Mouse (Mus musculus): Measurements from ENCODE around the gene Bglap3. TPM values are rescaled to one million over a fixed set of nuclear protein-coding genes. Genes with fewer than 3 reads are reported as not detected.
"Not testable (repeated sequence)": the region's sequence is repeated elsewhere in the genome, so short reads cannot be mapped to it uniquely, and the experiment has no call there.

Gene Bglap3
- polyA plus RNA-seq, 1 experiment from 2014 or later = 4.1 TPM

DNA sequence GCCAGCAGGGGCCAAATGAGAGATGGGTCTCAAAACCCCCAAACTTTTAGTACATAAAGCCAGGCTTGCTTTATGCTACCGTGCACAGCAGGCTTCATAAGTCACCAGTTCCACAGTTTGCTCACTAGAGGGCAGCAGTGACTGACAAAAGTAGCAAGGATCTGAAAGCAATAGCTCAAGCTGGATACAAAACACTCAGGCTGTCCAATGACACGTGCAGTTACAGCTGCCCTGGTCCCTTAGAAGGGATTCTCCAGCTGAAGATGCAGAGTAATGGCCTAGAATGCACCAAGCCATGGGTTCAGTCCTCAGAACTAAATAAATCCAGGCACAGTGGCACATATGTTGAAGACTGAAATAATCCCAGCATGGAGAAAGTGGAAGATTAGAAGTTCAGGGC is 34.5 kb upstream of the Bglap3 start:
- Histone ChIP-seq H3K27ac (peak overlapping the region; percentile 28; the same call in 1 of the 2 replicates), H3K9me3 (no peaks in the 10 kb centered on the region), H3K4me3 (replicated peaks) (no peak overlapping the region), H3K27me3 (replicated peaks) (no peaks in the 10 kb centered on the region), H3K36me3 (peaks cover 10% of the 10 kb centered on the region), H3K4me1 (peaks cover 12% of the 10 kb centered on the region), H3K4me2 (no peak overlapping the region), H3K9ac (no peak overlapping the region)
- ATAC-seq (ENCODE audit: insufficient read depth, low FRiP score, low read depth) = peak; percentile 3; the same call in 1 of the 2 replicates
- WGBS = 0% methylated on average over 2 of the region's 2 CpGs

DNA sequence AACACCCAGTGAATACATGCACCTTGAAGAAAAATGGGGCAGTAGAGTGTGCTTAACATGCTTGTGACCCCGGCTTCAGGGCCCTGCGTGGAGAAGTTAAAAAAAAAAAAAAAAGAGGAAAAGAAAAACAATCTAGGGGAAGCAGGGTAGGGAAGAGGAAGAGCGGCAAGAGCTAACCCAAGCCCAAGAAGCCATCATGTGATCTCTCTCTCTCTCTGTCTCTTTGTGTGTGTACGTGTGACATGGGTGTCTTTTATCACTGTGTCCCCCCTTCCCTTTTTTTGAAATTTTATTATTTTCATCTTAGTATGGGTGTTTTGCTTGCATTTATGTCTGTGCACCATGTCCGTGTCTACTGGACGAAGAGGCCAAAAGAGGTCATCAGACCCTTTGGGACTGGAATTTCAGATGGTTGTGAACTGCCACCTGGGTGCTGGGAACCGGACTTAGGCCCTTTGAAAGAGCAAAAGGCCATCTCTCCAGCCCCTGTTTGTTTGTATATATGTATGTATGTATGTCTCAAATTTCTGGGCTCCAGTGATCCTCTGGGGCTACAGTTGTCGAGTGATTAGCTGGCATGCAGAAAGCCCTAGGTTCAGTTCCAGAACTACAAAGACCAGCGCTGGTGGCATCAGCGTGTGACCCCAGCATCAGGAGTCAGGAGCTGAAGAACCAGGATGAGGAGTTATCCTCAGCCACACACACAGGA is 31.1 kb upstream of the Bglap3 start:
- Histone ChIP-seq H3K9me3 (no peaks in the 10 kb centered on the region), H3K4me2 (no peak overlapping the region), H3K4me1 (peaks cover 4% of the 10 kb centered on the region; the same call in 1 of the 2 replicates), H3K9ac (no peak overlapping the region), H3K4me3 (replicated peaks) (no peak overlapping the region), H3K36me3 (peaks cover 10% of the 10 kb centered on the region), H3K27me3 (replicated peaks) (no peaks in the 10 kb centered on the region), H3K27ac (no peak overlapping the region)
- ATAC-seq (ENCODE audit: insufficient read depth, low FRiP score, low read depth) = no peak
- WGBS = 88% methylated on average over 10 of the region's 10 CpGs

DNA sequence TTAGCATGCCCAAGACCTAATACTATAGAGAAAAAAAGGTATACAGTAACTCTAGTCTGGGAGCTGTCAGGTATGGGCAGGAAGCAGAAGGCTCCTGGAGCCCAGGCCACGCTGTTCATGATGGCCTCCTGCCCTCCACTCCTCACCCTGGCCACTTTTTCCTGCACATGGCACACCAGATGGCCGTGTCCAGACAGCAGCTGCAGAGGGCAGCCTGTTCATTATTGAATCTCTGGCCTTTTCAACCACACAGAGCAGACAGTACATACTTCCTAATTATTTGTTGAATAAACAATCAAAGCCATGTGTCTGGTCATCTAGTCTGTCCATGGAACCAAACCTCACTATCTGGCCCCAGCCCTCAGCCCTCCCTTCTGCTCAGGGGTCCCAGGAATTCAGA is 26.1 kb upstream of the Bglap3 start:
- Histone ChIP-seq H3K27me3 (replicated peaks) (no peaks in the 10 kb centered on the region), H3K4me2 (no peak overlapping the region), H3K27ac (no peak overlapping the region), H3K4me1 (no peaks in the 10 kb centered on the region), H3K36me3 (peaks cover 16% of the 10 kb centered on the region), H3K9me3 (no peaks in the 10 kb centered on the region), H3K4me3 (replicated peaks) (no peak overlapping the region), H3K9ac (no peak overlapping the region)
- no peak for ATAC-seq (ENCODE audit: insufficient read depth, low FRiP score, low read depth)
- 74% methylated on average over 2 of the region's 2 CpGs for WGBS

DNA sequence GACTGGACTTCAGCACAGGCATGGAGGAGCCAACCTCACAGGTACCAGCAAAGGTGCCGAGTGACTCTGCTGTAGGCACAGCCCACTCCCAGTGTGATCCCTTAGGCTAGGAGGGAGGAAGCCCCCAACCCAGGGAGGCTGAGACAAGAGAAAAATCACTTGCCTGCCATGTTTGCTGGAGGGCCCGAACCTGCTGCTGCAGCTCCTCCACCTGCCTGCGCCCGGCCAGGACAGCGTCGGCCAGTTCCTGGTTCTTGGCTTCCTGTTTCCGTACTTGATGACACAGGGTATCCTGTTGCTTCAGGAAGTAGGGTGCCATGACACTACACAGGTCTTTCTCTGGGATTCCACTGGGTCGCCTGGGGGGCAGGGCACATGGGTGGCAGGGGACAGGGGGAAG is 23.2 kb upstream of the Bglap3 start:
- Histone ChIP-seq H3K4me2 (no peak overlapping the region), H3K4me1 (no peaks in the 10 kb centered on the region), H3K27ac (no peak overlapping the region), H3K27me3 (replicated peaks) (no peaks in the 10 kb centered on the region), H3K36me3 (peaks cover 14% of the 10 kb centered on the region; the same call in 1 of the 2 replicates), H3K9me3 (no peaks in the 10 kb centered on the region), H3K4me3 (replicated peaks) (no peak overlapping the region), H3K9ac (no peak overlapping the region)
- no peak for ATAC-seq (ENCODE audit: insufficient read depth, low FRiP score, low read depth)
- 86% methylated on average over 8 of the region's 8 CpGs for WGBS

DNA sequence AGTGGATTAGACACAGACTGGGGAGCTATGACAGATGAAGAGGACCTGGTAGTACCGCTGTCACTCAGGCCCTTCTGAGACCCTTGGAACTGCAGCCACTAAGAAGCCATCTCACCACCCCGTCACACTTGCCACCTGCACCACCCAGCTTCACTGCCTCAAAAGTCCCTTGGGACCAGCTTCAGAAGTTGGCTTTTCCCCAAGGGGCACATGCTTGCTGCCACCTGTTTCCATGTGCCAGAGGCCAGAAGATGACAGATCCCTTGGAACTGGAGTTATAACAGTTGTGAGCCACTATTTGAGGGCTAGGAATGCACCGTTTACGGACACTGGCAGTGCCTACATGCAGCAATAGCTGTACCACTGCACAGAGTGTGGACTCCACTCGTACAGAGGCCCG is 22.7 kb upstream of the Bglap3 start:
- Histone ChIP-seq H3K4me3 (replicated peaks) (no peak overlapping the region), H3K4me2 (no peak overlapping the region), H3K4me1 (no peaks in the 10 kb centered on the region), H3K9ac (no peak overlapping the region), H3K9me3 (no peaks in the 10 kb centered on the region), H3K36me3 (peaks cover 12% of the 10 kb centered on the region; the same call in 1 of the 2 replicates), H3K27ac (no peak overlapping the region), H3K27me3 (replicated peaks) (no peaks in the 10 kb centered on the region)
- 89% methylated on average over 6 of the region's 6 CpGs for WGBS
- no peak for ATAC-seq (ENCODE audit: insufficient read depth, low FRiP score, low read depth)

DNA sequence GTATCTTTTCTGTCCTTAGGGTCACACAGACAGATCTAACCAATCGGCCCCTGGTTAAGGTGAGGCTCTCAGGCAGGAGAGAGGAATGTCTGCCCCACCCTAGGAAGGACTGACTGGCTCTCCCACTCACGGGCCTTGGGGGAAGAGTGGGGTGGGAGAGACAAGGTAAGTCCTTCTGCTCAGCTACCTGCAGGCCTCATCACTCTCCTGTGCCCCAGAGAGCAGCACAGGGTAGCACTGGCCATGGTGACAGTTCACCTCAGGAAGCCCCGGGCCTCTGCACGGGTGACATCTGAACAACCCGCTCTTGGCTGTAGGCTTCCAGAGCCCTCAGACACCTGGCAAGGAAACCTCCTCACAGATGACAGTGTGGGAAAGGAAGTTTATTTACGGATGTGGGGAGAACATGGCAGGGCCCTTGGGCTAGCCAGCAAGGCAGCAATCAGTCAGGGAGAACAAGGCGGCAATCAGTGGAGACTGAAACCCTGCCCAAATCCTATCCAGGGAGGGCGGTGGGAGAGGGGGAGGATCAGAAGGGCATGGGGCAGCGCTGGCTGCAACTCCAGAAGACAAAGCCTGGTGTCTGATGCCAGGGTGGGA is 21.3 kb upstream of the Bglap3 start:
- 77% methylated on average over 9 of the region's 9 CpGs for WGBS
- H3K27me3 ChIP-seq (replicated peaks) = no peaks in the 10 kb centered on the region
- no peak for ATAC-seq (ENCODE audit: insufficient read depth, low FRiP score, low read depth)
- H3K4me3 ChIP-seq (replicated peaks) = no peak overlapping the region
- H3K4me1 ChIP-seq = no peaks in the 10 kb centered on the region
- H3K4me2 ChIP-seq = no peak overlapping the region
- no peak overlapping the region for H3K9ac ChIP-seq
- no peak overlapping the region for H3K27ac ChIP-seq
- H3K9me3 ChIP-seq = no peaks in the 10 kb centered on the region
- peaks cover 10% of the 10 kb centered on the region; the same call in 1 of the 2 replicates for H3K36me3 ChIP-seq

DNA sequence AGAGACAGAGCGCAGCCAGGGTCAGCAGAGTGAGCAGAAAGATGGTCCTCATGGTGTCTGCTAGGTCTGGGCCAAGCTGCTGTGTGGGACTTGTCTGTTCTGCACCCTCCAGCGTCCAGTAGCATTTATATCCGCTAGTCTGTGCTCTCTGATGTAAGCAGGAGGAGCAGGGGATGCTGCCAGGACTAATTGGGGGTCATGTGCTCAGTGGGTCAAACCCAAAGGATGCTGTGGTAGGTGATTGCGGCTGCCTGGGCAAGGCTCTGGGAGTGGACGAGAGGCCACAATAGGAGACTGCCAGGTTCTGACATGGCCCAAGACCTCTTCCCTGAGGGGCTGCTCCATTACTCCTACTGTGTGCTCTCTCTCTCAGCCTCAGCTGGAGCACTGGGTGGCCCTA is 11.8 kb upstream of the Bglap3 start, which contains the start of gene Bglap:
Gene Bglap, minus strand, starts transcription at position 101 of the 400 bp plus-strand sequence.
- no peaks in the 10 kb centered on the region for H3K27me3 ChIP-seq (replicated peaks)

DNA sequence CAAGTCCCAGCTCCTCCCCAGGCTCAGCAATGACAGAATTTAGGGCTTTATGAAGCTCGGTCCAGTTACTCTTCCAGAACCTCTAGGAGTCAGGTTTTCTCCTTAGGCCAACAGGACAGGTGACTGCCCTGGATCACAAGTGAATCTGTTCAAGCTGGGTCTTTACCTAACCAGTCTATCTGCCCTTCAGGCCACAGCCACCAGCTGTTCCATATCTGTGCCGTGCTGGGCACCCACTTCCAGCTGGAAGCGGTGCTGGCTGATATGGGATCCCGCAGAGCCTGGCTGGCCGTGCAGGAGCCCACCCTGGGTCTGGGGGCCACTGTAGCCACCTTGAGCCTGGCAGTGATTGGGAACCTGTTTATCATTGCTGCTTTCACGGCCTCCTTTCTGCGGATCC is 9.8 kb upstream of the Bglap3 start:
- H3K27me3 ChIP-seq (replicated peaks); H3K27ac ChIP-seq; H3K9me3 ChIP-seq; H3K9ac ChIP-seq; H3K36me3 ChIP-seq; ATAC-seq (ENCODE audit: insufficient read depth, low FRiP score, low read depth); H3K4me3 ChIP-seq (replicated peaks); H3K4me1 ChIP-seq; H3K4me2 ChIP-seq: not testable (repeated sequence)
- 45% methylated on average over 3 of the region's 7 CpGs for WGBS

More for the DNA sequence above, 11.8 kb upstream of the Bglap3 start, which contains the start of gene Bglap:
- no peak within 1 kb of the TSS for H3K27ac ChIP-seq
- 79% methylated on average over 5 of the region's 5 CpGs for WGBS
- no peak within 1 kb of the TSS for H3K4me3 ChIP-seq (replicated peaks)
- no peak for ATAC-seq (ENCODE audit: insufficient read depth, low FRiP score, low read depth)
- H3K4me1 ChIP-seq = no peaks in the 10 kb centered on the region; the same call in 1 of the 2 replicates
- H3K4me2 ChIP-seq = no peak within 1 kb of the TSS
- H3K9ac ChIP-seq = no peak within 1 kb of the TSS
- no peaks in the 10 kb centered on the region for H3K9me3 ChIP-seq
- H3K36me3 ChIP-seq = no peaks in the 10 kb centered on the region

DNA sequence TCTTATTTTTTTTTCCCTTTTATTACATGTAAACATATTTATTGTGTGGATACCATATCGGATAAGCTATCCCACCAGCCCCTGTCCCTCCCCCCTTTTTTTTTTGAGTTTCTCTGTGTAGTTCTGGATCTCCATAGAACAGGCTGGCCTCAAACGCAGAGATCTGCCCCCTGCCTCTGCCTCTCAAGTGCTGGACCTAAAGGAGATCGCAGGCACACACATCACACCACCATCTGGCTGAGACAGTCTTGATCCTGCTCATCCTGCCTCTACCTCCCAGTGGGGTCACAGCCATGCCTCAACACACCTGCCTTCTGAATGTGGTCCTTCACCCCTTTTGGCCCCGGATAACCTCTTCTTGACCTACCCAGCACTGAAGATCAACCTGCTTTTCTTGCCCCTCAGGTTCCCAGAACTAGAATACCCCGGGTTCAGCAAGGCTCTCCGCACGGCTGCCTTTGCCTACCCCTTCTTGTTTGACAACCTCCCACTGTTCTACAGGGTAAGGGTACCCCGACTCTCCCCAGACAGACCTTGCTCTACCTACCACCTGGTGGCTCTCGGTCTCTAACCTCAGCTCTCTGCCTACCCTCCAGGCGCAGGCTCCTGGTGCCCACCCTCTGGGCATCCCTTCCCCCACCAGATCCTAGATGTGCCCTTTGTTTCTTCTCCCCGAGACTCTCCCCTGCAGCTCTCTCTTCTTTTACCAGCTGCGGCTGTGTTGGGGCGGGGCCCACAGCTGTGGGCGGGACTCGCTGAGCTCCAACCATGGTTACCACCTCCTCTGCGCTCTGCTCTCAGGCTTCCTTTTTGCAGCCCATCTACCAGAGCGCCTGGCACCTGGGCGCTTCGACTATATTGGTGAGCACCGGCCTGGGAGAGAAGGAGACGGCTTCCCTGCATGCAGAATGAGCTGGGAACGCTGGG is 9.1 kb upstream of the Bglap3 start:
- peak; percentile 84 for ATAC-seq (ENCODE audit: insufficient read depth, low FRiP score, low read depth)
- H3K4me1 ChIP-seq; H3K9ac ChIP-seq; H3K36me3 ChIP-seq; H3K27me3 ChIP-seq (replicated peaks); H3K9me3 ChIP-seq: not testable (repeated sequence)
- H3K4me3 ChIP-seq (replicated peaks) = peak overlapping the region; percentile 19
- peak overlapping the region; percentile 57; the same call in 1 of the 2 replicates for H3K27ac ChIP-seq
- H3K4me2 ChIP-seq = peak overlapping the region; percentile 52
- WGBS = 7% methylated on average over 20 of the region's 22 CpGs

DNA sequence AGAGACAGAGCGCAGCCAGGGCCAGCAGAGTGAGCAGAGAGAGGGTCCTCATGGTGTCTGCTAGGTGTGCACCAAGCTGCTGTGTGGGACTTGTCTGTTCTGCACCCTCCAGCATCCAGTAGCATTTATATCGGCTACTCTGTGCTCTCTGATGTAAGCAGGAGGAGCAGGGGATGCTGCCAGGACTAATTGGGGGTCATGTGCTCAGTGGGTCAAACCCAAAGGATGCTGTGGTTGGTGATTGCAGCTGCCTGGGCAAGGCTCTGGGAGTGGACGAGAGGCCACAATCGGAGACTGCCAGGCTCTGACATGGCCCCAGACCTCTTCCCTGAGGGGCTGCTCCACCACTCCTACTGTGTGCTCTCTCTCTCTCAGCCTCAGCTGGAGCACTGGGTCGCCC is 6.1 kb upstream of the Bglap3 start, which contains the start of gene Bglap2:
Gene Bglap2, minus strand, starts transcription at position 101 of the 400 bp plus-strand sequence.
- not testable (repeated sequence) for H3K4me3 ChIP-seq (replicated peaks); ATAC-seq (ENCODE audit: insufficient read depth, low FRiP score, low read depth); H3K27ac ChIP-seq; H3K9me3 ChIP-seq; H3K27me3 ChIP-seq (replicated peaks); H3K36me3 ChIP-seq; H3K4me2 ChIP-seq; H3K9ac ChIP-seq; H3K4me1 ChIP-seq
- 78% methylated on average over 5 of the region's 5 CpGs for WGBS

DNA sequence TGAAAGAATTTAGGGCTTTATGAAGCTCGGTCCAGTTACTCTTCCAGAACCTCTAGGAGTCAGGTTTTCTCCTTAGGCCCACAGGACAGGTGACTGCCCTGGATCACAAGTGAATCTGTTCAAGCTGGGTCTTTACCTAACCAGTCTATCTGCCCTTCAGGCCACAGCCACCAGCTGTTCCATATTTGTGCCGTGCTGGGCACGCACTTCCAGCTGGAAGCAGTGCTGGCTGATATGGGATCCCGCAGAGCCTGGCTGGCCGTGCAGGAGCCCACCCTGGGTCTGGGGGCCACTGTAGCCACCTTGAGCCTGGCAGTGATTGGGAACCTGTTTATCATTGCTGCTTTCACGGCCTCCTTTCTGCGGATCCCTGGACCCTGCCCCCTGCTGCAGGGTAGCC is 4.1 kb upstream of the Bglap3 start:
- not testable (repeated sequence) for H3K9ac ChIP-seq; H3K27ac ChIP-seq; H3K9me3 ChIP-seq; H3K4me1 ChIP-seq; H3K36me3 ChIP-seq; ATAC-seq (ENCODE audit: insufficient read depth, low FRiP score, low read depth); H3K27me3 ChIP-seq (replicated peaks)
- WGBS = 23% methylated on average over 6 of the region's 7 CpGs
- Histone ChIP-seq H3K4me3 (replicated peaks) (peak overlapping the region; percentile 17), H3K4me2 (peak overlapping the region; percentile 53)
